Mouse (Mus musculus) heart, adult 8-10 months (tissue): ENCODE measurements around the gene Tmem223. TPM values are rescaled to one million over a fixed set of nuclear protein-coding genes. Genes with fewer than 3 reads are reported as not detected.
"Not testable (repeated sequence)": the region's sequence is repeated elsewhere in the genome, so short reads cannot be mapped to it uniquely, and the experiment has no call there.

Experiments used
- DNase-seq: peaks from one replicate; pipeline ENCODE4 v3.0.0; 2022; ENCODE audit warnings: low spot score
- total RNA-seq, 4 experiments: library from RNA; stranded (reverse); gene quantifications; 2 replicates each; pipeline ENCODE4 v1.2.4; 2022

Gene Tmem223
- total RNA-seq: 100 to 1,000 TPM; 111 to 137 (median 125) TPM

DNA sequence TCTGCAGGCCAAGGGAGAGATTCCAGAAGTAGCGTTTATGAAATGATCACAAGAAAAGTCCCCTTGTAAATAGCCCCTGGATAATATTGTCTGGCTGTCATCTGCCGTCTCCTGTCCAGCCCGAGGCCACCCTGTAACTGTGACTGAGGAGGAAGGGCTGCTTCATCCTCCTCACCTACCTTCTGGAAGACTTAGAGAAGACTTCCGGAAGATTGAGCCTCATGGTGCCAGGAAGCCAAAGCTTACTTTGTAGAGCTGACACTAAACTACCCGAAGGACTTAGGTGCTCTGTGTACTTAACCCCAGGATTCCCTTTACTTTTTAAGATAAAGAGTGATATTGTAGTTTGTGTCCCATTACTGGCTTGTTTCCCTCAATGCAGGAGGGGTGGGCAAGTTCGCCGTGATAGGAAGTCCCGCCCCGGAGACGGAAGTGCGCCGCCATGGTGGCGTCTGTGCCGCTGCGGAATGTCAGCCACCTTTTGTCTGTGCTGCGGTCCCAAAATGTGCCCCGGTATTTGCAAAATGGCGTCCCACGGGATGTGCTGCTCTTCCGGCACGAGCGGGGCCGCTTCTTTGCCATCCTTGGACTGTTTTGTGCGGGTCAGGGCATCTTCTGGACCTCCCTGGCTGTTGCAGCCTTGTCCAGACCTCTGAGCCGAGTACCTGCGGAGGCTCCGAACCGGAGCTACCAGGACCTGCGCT is at the start of gene Tmem223:
Gene Tmem223 (plus strand): TSS at position 430 of the 704 bp plus-strand sequence.
- DNase-seq: peak; percentile 83

DNA sequence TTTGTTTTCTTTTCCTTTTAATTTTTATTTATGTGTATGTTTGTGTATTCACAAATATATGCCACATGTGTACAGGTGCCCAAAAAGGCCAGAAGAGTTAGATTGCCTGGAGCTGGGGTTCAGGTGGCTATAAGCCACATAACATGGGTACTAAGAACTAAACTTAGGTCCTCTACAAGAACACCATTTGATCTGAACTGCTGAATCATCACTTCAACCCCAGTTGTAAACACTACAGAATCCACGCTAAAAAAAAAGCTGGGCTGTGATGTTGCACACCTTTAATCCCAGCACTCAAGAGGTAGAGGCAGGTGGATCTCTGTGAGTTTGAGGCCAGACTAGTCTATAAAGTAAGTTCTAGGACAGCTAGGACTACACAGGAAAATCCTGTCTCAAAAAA is 49.4 kb upstream of the Tmem223 start:
- DNase-seq: no peak

DNA sequence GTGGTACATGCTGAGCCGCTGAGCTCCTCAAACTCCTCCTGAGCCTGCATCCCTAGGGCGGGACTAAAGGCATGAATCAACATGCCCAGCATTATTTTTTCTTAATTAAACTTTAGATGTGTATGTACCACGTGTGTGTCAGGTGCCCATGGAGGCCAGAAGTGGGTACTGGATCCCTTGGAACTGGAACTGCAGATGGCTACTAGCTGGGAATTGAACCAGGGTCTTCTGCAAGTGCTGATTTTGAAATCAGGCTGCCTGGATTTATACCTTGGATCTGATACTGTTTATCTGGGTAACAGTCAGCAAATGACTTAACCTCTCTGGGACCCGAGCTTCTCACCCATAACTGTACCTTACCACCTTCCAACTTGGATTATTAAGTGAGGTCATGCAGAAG is 48.8 kb upstream of the Tmem223 start:
- no peak for DNase-seq

DNA sequence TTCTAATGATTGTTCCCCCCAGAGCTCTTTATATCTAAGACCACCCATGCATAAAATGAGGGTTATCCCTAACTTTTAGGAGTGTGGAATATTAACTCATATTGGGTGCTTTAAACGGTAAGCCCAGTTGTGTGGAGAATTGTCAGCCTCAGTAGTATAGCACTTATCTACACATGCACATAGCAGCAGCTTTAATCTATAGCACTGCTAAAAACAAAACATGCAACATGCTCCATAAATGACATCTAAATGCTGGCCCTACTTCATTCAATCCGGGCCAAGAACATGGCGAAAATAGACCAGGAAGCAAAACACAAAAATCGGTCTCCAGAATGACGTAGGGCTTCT is 48.3 kb upstream of the Tmem223 start:
- DNase-seq: no peak

DNA sequence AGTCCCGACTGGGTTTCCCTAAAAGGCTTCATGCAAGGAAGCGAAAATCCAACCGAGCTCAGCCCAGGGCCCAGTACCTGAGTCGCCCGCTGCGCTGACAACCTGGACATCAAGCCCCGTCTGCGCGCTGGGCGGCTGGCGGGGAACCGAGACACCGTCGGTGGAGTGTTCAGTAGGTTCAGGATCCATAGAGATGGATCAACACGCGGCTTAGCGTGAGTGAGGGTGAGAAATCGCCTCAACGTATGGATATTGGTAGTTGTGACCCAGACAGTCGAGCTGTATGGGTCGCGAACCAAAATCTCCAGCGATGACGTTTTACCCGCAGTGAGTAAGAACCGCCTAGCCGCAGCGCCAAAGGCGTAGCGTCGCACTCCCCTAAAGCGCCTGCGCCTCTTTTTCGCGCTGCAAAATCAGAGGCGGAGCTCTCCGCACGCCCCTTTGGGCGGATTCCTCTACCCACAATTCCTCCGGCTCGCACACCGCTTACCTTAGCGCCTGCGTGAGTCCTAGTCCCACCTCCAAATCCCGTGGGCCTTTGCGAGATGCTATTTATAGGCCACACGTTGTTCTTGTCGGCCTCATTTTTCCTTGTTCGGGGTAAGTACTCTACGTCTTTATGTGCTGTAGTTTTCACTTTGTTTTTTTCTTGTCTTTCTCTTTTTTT is 47.8 kb upstream of the Tmem223 start, which contains the start of gene Slc3a2:
Gene Slc3a2 (minus strand): TSS at position 463 of the 667 bp plus-strand sequence.
- peak; percentile 99 for DNase-seq

DNA sequence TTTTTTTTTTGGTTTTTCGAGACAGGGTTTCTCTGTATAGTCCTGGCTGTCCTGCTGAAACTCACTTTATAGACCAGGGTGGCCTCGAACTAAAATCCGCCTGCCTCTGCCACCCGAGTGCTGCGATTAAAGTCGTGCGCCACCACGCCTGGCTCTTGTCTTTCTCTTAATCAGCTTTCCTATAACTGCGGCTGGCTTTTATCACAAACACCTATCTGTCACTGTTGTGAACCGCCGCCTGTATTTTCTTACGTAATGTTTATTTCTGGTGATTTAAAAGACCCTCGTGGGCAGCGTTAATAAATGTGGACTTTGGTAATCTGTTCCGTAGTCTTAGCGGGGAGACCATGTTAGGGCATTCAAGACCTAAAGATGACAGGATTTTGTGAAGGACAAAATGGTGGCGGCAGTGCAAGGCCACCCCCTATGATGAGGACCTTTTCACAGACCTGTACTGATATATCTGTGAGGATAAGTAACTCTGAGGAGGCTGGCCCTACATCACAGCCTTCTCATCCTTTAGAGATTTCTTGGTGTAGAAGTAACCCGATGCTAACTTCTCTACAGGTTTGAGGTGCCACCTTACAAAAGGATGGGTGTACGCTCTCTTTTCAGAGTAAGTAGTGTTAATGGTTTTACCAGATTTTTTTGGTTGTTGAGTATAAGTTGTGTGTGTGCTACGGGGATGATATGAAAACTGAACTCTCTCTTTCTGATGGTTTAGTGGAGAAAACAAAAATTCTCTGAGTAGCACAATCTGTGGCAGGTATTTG is 47.0 kb upstream of the Tmem223 start:
- no peak for DNase-seq

DNA sequence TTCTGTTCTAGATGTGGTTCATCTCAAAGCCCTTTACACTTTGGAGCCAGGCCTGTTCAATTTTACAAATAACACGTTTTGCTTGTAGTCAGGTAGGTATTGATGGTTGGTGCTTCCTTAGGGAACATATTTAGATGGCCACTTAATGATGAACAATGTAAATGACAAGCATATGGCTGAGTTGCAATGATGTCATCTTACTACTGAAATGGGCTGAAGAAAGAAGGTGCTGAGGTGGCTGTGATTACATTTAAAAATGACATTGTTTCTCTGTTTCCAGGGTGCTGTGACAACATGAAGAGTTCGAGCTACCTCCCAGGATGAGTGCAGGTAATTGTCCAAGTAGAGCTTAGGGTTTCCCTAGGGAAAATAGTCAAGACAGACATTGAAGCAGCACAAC is 46.4 kb upstream of the Tmem223 start:
- DNase-seq: no peak

DNA sequence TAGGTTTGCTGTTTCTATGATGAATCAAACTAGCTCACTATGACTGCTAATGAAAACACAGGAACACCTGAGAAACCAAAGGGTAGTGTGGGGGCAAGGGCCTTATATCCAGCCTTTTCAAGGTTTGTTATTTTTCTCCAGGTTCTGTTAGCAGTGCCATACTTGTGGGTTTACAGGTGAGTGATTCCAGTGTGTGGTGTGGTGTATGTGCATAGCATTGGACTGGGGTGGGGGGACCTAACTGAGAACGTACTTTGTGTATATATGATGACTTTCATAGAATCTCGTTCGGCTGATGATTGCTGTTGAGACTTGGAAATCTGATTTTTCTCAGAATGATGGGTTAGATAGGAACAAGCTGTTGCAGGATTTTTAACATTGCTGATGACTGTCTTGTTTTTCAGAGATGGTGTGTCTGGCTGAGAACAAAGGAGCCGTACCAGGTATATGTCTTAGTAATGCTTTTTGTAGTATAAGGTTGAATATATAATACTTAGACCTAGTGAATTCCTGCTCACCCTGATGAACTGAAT is 45.6 kb upstream of the Tmem223 start:
- DNase-seq: no peak

DNA sequence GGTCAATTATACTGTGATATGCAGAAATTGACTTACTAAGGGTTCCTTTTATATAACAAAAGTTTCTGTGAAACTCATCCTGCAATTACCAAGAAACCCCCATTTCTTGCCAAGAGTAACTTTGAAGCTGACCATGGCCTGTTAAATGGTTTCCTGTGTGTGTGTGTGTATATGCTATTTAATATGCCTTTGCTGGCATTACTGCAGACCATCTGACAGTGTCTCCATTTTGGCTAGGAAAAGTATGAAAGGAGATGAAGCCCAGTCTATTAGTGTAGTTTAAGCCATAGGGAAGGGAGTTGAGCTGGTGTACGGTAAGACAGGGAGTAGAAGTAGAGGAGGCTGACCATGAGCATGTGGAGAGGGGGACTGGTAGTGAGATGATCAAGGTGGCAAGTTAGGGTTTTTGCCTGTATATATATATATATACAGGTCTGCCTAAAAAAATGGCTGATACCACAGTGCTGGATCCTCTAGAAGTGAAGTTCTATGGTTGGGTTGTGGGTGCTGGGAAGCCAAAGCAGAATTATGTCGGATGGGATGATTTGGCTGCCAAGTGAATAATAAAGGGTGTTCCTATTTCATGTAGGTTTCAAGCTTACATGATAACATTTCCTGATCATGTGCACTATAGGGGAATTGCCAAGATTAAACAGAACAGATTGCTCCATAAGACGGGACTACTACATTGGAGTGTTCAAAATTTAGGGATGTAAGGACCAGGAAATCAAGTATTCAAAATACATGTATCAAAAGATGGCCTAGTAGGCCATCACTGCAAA is 44.0 kb upstream of the Tmem223 start:
- DNase-seq: no peak

DNA sequence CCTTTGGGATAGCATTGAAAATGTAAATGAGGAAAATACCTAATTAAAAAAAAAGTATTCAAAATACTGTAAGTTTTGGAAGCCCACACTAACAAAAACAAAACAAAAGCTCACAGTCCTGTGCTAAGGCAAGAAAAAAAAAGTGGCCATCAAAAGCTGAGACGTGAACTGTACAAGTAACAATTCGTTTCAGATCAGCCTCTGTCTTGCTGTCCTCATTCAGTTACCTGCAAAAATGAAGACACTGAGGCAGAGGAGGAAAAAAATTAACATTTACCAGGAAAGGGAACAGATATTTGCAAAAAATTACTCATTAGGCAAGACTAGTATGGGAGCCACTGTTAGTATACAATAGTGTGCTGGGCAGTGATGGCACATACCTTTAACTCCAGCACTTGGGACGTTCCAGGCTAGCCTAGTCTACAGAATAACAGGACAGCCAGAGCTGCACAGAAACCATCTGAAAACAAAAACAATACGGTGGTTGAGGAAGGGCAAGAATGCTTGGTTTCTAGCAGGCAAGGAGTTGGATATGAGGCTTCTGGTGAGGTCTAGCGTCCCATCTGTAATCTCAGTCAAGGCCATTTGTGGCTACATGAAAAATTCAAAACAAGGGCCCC is 43.2 kb upstream of the Tmem223 start:
- no peak for DNase-seq

DNA sequence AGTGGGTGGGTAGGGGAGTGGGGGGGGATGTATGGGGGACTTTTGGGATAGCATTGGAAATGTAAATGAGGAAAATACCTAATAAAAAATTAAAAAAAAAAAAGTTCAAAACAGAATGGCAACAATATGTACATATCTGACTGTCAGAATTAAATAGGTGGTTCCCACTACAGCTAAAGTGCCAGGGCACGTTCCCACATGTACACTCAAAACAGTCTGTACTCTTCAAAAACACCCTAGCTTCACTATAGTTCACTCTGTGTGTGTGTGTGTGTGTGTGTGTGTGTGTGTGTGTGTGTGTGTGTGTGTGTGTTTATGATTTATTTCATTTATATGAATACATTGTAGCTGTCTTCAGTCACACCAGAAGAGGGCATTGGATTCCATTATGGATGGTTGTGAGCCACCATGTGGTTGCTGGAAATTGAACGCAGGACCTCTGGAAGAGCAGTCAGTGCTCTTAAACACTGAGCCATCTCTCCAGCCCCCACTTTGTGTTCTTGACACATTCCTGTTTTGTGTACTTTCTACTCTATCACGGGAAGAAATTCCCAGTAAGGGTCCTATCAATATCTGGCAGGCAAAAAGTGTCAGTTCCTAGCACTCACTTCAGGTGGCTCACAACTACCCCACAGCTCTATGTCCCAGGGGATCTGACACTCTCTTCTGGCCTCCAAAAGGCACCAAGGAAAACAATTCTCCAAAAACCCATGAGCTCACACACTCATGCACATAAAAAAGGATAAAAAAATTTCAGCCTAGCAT is 42.3 kb upstream of the Tmem223 start:
- DNase-seq: not testable (repeated sequence)

DNA sequence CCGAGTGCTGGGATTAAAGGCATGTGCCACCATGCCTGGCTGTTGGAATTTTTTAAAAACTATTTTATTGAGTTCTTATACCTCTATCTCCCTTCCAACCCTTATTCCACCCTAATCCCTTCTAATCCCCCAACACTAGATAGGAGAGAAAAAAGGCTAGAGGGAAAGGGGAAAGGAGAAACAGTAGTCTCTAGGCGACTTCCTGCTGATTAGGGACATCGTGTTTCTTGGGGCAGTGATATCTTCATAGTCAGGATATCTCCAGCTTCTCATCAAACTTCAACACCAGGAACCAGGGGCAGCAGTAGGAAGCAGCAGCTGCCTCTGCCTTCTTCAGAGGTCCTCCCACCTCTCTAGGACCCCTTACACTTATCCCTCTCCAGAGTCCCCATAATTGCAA is 36.5 kb upstream of the Tmem223 start:
- no peak for DNase-seq

DNA sequence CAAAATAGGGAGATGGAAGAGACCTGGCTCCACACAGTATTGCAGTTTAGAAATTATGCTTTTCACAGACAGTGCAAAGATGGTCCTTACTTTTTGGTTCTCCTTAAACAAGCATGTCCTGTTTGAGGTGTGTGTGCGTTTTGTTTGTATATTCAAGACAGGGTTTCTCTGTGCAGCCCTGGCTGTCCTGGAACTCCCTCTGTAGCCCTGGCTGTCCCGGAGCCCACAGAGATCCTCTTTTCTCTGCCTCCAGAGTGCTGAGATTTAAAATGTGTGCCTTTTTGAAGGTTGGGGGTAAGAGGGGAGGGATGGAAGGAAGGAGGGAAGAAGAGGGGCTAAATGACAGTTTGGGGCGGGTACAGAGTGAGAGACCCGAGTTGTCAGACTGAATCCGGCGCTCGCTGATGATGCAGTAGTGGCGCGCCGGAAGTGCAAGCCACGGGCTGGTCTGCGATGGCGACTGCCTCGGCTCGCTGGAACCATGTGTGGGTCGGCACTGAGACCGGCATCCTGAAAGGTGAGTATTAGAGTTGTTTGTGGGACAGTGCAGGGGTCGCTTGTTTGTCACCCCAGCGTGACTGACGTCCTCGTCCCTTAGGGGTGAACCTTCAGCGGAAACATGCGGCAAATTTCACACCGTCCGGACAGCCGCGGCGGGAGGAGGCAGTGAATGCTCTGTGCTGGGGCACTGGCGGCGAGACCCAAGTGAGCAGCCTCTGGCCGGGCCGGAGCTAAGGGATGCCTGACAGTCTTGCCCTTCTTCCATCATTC is 35.2 kb upstream of the Tmem223 start, which contains the start of gene Wdr74:
Gene Wdr74 (plus strand): TSS at position 439 of the 771 bp plus-strand sequence.
- DNase-seq: peak; percentile 91

DNA sequence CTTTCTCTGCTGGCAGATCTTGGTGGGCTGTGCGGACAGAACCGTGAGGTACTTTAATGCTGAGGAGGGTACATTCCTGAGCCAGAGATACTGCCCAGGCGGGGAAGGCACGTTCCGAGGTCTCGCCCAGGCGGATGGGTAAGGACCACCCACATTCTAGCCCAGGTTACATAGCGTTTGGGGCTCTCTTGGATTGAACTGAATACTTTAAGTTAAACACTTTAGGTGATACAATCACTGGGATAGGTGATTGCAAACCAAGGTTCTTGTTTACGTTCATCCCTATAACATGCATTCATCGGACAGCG is 34.7 kb upstream of the Tmem223 start:
- DNase-seq: no peak

DNA sequence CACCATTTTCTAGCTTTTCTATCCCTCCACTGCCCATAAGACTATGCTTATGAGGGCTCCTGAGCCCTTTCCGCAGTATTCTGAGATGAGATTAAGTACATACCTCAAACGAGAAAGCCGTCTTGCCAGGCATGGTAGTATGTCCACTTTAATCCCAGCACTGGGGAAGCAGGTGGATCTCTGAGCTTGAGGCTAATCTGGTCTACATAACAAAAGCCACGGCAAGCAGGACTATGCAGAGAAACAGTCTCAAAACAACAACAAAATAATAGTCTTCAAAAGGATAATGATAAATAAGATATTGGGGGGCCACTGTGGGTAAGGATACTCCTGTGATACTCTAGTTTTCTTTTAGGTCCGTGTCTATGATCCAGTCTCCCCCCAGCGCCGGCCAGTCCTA is 31.9 kb upstream of the Tmem223 start:
- DNase-seq: no peak

DNA sequence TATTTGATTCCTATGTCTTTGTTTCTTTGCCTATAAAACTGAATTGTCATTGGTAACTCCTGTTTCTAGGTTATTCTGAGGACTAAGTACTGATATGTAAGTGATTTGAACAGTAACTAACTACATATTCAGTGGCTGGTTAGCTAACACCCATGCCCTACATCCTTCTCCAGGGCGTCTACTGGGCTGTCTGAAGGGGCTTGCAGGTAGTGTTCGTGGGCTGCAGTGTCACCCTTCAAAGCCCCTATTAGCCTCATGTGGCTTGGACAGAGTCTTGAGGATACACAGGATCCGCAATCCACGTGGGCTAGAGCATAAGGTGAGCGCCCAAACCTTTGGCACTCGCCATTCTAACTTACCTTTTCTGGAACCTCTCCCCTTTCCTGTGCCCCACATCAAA is 31.1 kb upstream of the Tmem223 start:
- DNase-seq: no peak

DNA sequence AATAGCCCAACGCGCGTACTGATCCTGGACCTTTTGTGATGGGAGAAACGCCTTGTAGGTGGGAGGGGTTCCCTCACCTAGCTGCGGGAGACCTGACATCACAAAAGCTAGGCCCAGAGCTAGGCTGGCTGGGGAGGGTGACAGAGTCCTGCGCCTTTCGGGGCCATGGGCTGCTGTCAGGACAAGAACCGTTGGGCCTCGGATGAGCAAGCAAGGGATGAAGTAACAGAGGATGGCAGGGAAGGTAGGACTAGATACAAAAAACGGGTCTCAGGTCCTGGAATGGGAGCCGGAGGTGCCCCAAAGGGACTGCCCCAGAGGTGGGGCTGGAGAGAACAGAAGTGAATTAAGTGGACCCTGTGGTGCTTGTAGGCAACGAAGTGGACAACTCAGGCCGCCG is 30.2 kb upstream of the Tmem223 start, which contains the start of gene 1700092M07Rik:
Gene 1700092M07Rik (plus strand): TSS at position 116 of the 400 bp plus-strand sequence.
- DNase-seq: no peak

DNA sequence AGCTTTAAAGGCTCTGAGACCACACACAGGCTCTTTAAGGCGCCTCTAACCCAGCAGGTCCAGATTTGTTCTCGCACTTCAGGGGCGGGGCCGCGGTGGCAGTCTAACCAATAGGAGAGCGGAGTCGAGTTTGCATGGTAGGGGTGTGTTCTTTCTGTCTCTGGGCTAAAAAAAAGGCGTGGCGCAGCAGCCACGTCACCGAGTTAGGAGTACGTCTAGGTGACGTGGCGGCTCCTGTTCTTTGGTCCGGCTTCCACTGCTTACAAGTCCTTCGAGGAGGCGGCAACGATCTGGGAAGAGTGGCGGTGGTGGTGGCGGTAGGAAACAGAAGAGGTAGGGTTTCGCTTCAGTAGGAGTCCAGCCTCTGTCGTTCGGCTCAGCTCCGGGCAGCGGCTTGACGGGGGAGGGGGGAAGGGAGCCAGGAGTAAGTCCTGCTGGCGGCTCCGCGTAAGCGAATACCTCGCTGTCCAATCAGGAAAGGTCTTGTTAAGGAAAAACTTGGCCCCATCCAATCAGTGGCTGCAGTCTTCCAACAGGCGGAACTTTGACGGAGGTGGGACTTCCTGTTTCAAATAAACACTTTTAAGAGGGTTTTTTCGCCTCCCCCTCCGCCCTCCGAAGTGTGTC is 29.4 kb upstream of the Tmem223 start, which contains the start of gene Stx5a:
Gene Stx5a (plus strand): TSS at position 171 of the 627 bp plus-strand sequence.
- peak; percentile 97 for DNase-seq

DNA sequence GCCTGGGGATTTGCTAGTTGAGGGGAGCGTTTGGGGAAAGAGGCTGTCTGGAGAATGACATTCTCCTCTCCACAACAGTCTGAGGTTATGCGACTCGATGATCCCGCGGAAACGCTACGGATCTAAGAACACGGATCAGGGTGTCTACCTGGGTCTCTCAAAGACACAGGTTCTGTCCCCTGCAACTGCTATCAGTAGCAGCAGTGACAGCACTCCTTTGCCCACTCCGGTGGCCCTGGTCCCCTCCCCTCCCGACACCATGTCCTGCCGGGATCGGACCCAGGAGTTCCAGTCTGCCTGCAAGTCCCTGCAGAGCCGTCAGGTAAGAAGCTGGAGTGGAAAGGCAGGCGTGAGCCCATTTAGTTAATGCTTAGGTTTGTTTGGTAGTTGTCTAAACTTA is 28.6 kb upstream of the Tmem223 start:
- no peak for DNase-seq
